ENCODE assay signal across 24 mouse cellular contexts in genomic region chr16:34175625-34176024, GRCm38 (mm10).
"Had no signal": no experiment of that assay in that cellular context is flagged by ENCODE, and none has a peak within 500 bp of the region (broad histone marks: within the 10 kb centered on the region; RNA-seq: fewer than 3 reads in every experiment).

No protein-coding gene starts in this region.

- H3K27ac ChIP-seq: kidney, embryonic 15.5 days; limb, embryonic 12.5 days; limb, embryonic 15.5 days; liver, embryonic 14.5 days; lung, embryonic 15.5 days; midbrain, embryonic 10.5 days; midbrain, embryonic 13.5 days; neural tube, embryonic 13.5 days; stomach, embryonic 15.5 days had no signal

- H3K9me3 ChIP-seq: kidney, embryonic 15.5 days; limb, embryonic 12.5 days; limb, embryonic 15.5 days; lung, embryonic 15.5 days; megakaryocyte, embryonic 14.5 days; midbrain, embryonic 10.5 days; midbrain, embryonic 13.5 days; neural tube, embryonic 13.5 days; stomach, embryonic 15.5 days had no signal

- DNase-seq: kidney, adult 8-10 months; kidney, postnatal 10 days; kidney, postnatal 36 days; layer of hippocampus, adult 9-11 months; left cerebral cortex, postnatal 4 days; lung, adult 18-20 months; lung, postnatal 10 days; lung, postnatal 36 days; retina, postnatal 1 day; right cerebral cortex, postnatal 25 days; spleen, adult 18-20 months; thymus, adult 18-20 months; thymus, postnatal 36 days had no signal

- H3K27me3 ChIP-seq: kidney, embryonic 15.5 days; limb, embryonic 12.5 days; limb, embryonic 15.5 days; lung, embryonic 15.5 days; midbrain, embryonic 13.5 days; neural tube, embryonic 13.5 days; stomach, embryonic 15.5 days had no signal

- H3K4me3 ChIP-seq: kidney, embryonic 15.5 days; limb, embryonic 12.5 days; limb, embryonic 15.5 days; lung, embryonic 15.5 days; megakaryocyte, embryonic 14.5 days; midbrain, embryonic 10.5 days; midbrain, embryonic 13.5 days; myocyte; neural tube, embryonic 13.5 days; stomach, embryonic 15.5 days had no signal

- H3K36me3 ChIP-seq: lung, embryonic 15.5 days had no signal

- H3K4me1 ChIP-seq: kidney, embryonic 15.5 days; limb, embryonic 15.5 days; lung, embryonic 15.5 days; midbrain, embryonic 10.5 days; neural tube, embryonic 13.5 days; stomach, embryonic 15.5 days had no signal
